Mouse (Mus musculus): ENCODE results near the gene Tfip11. TPM values are rescaled to one million over a fixed set of nuclear protein-coding genes. Genes with fewer than 3 reads are reported as not detected.

Gene Tfip11
- 6.7 and 8.0 TPM in 2 replicates for polyA plus RNA-seq (2015; fragmentation: Nextera tagmentation; extraction: Ambion mirVana)

- ATAC-seq: peak; percentile 86
- Histone ChIP-seq H3K4me1 (ENCODE audit: insufficient read depth) (peaks cover 23% of the 10 kb centered on the region), H3K27ac (ENCODE audit: low read depth) (peak within 1 kb of the TSS; percentile 63), H3K9me3 (ENCODE audit: low read length) (no peaks in the 10 kb centered on the region), H3K27me3 (ENCODE audit: insufficient read depth, low read length) (no peaks in the 10 kb centered on the region), H3K4me2 (ENCODE audit: low read depth, low read length) (peak within 1 kb of the TSS; percentile 80), H3K4me3 (ENCODE audit: low read depth, low read length) (peak within 1 kb of the TSS; percentile 73), H3K9ac (replicated peaks) (peak within 1 kb of the TSS; percentile 68), H3K36me3 (replicated peaks; ENCODE audit: insufficient read depth, low read length) (peaks cover 32% of the 10 kb centered on the region)
- TF ChIP-seq CTCF (IDR thresholded peaks at IDR 0.05; ENCODE audit: low read depth) (no peak; the same call in 1 of the 2 replicates), EP300 (IDR thresholded peaks at IDR 0.05; ENCODE audit: low read depth) (no peak)
- DNase-seq: peak; percentile 96
- WGBS (ENCODE audit: insufficient replicate concordance): 8% methylated on average over 48 of the region's 48 CpGs
Observed at GRCm38 (mm10) chr5:112325546-112326445, at the start of gene Tfip11. Gene Tfip11 (plus strand): TSS chr5:112326358.

- H3K4me2 ChIP-seq (ENCODE audit: low read depth, low read length): peak overlapping the region; percentile 79
- H3K4me1 ChIP-seq (ENCODE audit: insufficient read depth): peaks cover 53% of the 10 kb centered on the region
- no peak; the same call in 1 of the 2 replicates for ATAC-seq
Observed at GRCm38 (mm10) chr5:112276907-112277348, 49.2 kb upstream of the Tfip11 start.

GRCm38 (mm10) chr5:112277906-112278470 lies 48.2 kb upstream of the Tfip11 start:
- 55% methylated on average over 11 of the region's 11 CpGs for WGBS (ENCODE audit: insufficient replicate concordance)
- ATAC-seq (no peak), DNase-seq (no peak)
- H3K9ac ChIP-seq (replicated peaks): peak overlapping the region; percentile 77
- no peaks in the 10 kb centered on the region for H3K27me3 ChIP-seq (ENCODE audit: insufficient read depth, low read length)
- H3K4me3 ChIP-seq (ENCODE audit: low read depth, low read length): peak overlapping the region; percentile 68
- peak overlapping the region; percentile 79 for H3K4me2 ChIP-seq (ENCODE audit: low read depth, low read length)
- H3K36me3 ChIP-seq (replicated peaks; ENCODE audit: insufficient read depth, low read length): no peaks in the 10 kb centered on the region
- TF ChIP-seq EP300 (IDR thresholded peaks at IDR 0.05; ENCODE audit: low read depth) (no peak), CTCF (IDR thresholded peaks at IDR 0.05; ENCODE audit: low read depth) (no peak)
- peak overlapping the region; percentile 85 for H3K27ac ChIP-seq (ENCODE audit: low read depth)
- no peaks in the 10 kb centered on the region for H3K9me3 ChIP-seq (ENCODE audit: low read length)
- H3K4me1 ChIP-seq (ENCODE audit: insufficient read depth): peaks cover 63% of the 10 kb centered on the region

More at GRCm38 (mm10) chr5:112276907-112277348, 49.2 kb upstream of the Tfip11 start:
- peak overlapping the region; percentile 68 for H3K4me3 ChIP-seq (ENCODE audit: low read depth, low read length)
- no peak for DNase-seq
- WGBS (ENCODE audit: insufficient replicate concordance): 0% methylated on average over 20 of the region's 24 CpGs
- peak overlapping the region; percentile 77 for H3K9ac ChIP-seq (replicated peaks)
- no peaks in the 10 kb centered on the region for H3K27me3 ChIP-seq (ENCODE audit: insufficient read depth, low read length)
- no peaks in the 10 kb centered on the region for H3K36me3 ChIP-seq (replicated peaks; ENCODE audit: insufficient read depth, low read length)
- H3K27ac ChIP-seq (ENCODE audit: low read depth): peak overlapping the region; percentile 85
- TF ChIP-seq EP300 (IDR thresholded peaks at IDR 0.05; ENCODE audit: low read depth) (no peak), CTCF (IDR thresholded peaks at IDR 0.05; ENCODE audit: low read depth) (no peak)
- H3K9me3 ChIP-seq (ENCODE audit: low read length): no peaks in the 10 kb centered on the region

- Histone ChIP-seq H3K4me2 (ENCODE audit: low read depth, low read length) (peak overlapping the region; percentile 79), H3K9me3 (ENCODE audit: low read length) (no peaks in the 10 kb centered on the region), H3K36me3 (replicated peaks; ENCODE audit: insufficient read depth, low read length) (no peaks in the 10 kb centered on the region), H3K4me1 (ENCODE audit: insufficient read depth) (peaks cover 78% of the 10 kb centered on the region), H3K27me3 (ENCODE audit: insufficient read depth, low read length) (no peaks in the 10 kb centered on the region), H3K4me3 (ENCODE audit: low read depth, low read length) (peak overlapping the region; percentile 22; the same call in 1 of the 2 replicates), H3K27ac (ENCODE audit: low read depth) (peak overlapping the region; percentile 85), H3K9ac (replicated peaks) (peak overlapping the region; percentile 46)
- TF ChIP-seq CTCF (IDR thresholded peaks at IDR 0.05; ENCODE audit: low read depth): no peak
- TF ChIP-seq EP300 (IDR thresholded peaks at IDR 0.05; ENCODE audit: low read depth): no peak
- WGBS (ENCODE audit: insufficient replicate concordance): 39% methylated on average over 17 of the region's 17 CpGs
- DNase-seq: no peak
- no peak for ATAC-seq
Observed at GRCm38 (mm10) chr5:112279181-112280021, 46.8 kb upstream of the Tfip11 start.

GRCm38 (mm10) chr5:112280151-112280550 lies 46.0 kb upstream of the Tfip11 start:
- H3K9ac ChIP-seq (replicated peaks): peak overlapping the region; percentile 46
- H3K4me3 ChIP-seq (ENCODE audit: low read depth, low read length): peak overlapping the region; percentile 22; the same call in 1 of the 2 replicates
- no peak for TF ChIP-seq EP300 (IDR thresholded peaks at IDR 0.05; ENCODE audit: low read depth)
- no peak for TF ChIP-seq CTCF (IDR thresholded peaks at IDR 0.05; ENCODE audit: low read depth)
- DNase-seq: peak; percentile 64
- H3K4me2 ChIP-seq (ENCODE audit: low read depth, low read length): peak overlapping the region; percentile 79
- peaks cover 85% of the 10 kb centered on the region for H3K4me1 ChIP-seq (ENCODE audit: insufficient read depth)
- H3K36me3 ChIP-seq (replicated peaks; ENCODE audit: insufficient read depth, low read length): peaks cover 3% of the 10 kb centered on the region; the same call in 1 of the 2 replicates
- no peaks in the 10 kb centered on the region for H3K27me3 ChIP-seq (ENCODE audit: insufficient read depth, low read length)
- H3K9me3 ChIP-seq (ENCODE audit: low read length): no peaks in the 10 kb centered on the region
- WGBS (ENCODE audit: insufficient replicate concordance): 41% methylated on average over 7 of the region's 7 CpGs
- no peak for ATAC-seq
- H3K27ac ChIP-seq (ENCODE audit: low read depth): peak overlapping the region; percentile 85
